Mouse (Mus musculus) neural tube, embryonic 11.5 days (tissue): ENCODE results near the gene Gm11444. TPM values are rescaled to one million over a fixed set of nuclear protein-coding genes. Genes with fewer than 3 reads are reported as not detected.
A peak's percentile ranks its signal among the peaks of the same experiment; 100 is the strongest.

ENCODE experiments used
- ATAC-seq: fragments of 200-750 bp; cut with Nextera tagmentation; 2 replicates; pipeline ENCODE4 v1.8.0; 2017; ENCODE audit warnings: moderate number of reproducible peaks, mild to moderate bottlenecking, moderate TSS enrichment, moderate library complexity; ENCODE audit not compliant: insufficient read depth, low FRiP score, low TSS enrichment
- DNase-seq: peaks from one replicate; pipeline ENCODE4 v3.0.0-alpha.2; 2015; ENCODE audit warnings: low spot score
- H3K27ac ChIP-seq: fragments of 300-500 bp; sonication (generic); 2 replicates; pipeline ENCODE4 v1.5.1; 2014; ENCODE audit warnings: low read depth, mild to moderate bottlenecking, low read length
- H3K27me3 ChIP-seq: fragments of 300-500 bp; sonication (generic); 2 replicates; pipeline ENCODE4 v1.6.1; 2014; ENCODE audit warnings: mild to moderate bottlenecking, low read length, mixed read lengths; ENCODE audit not compliant: control insufficient read depth, insufficient read depth
- H3K36me3 ChIP-seq: fragments of 300-500 bp; sonication (generic); 2 replicates; pipeline ENCODE4 v1.6.1; 2014; ENCODE audit warnings: mild to moderate bottlenecking, low read length, moderate library complexity, mixed read lengths; ENCODE audit not compliant: control insufficient read depth, insufficient read depth
- H3K4me1 ChIP-seq: fragments of 300-500 bp; sonication (generic); 2 replicates; pipeline ENCODE4 v1.6.1; 2014; ENCODE audit warnings: low read length, mixed read lengths; ENCODE audit not compliant: control insufficient read depth, insufficient read depth
- H3K4me2 ChIP-seq: fragments of 300-500 bp; sonication (generic); 2 replicates; pipeline ENCODE4 v1.6.1; 2014; ENCODE audit warnings: low read depth, mild to moderate bottlenecking, moderate library complexity
- H3K4me3 ChIP-seq: fragments of 300-500 bp; sonication (generic); 2 replicates; pipeline ENCODE4 v1.5.1; 2014; ENCODE audit warnings: low read depth, low read length
- H3K9ac ChIP-seq: fragments of 300-500 bp; sonication (generic); 2 replicates; pipeline ENCODE4 v1.6.1; 2014; ENCODE audit warnings: mild to moderate bottlenecking, low read length
- H3K9me3 ChIP-seq: fragments of 300-500 bp; sonication (generic); 2 replicates; pipeline ENCODE4 v1.6.1; 2016; ENCODE audit warnings: low read length; ENCODE audit not compliant: control insufficient read depth
- WGBS: fragments of 180-500 bp; shearing (Covaris S2); extraction: QIAGEN DNeasy Blood & Tissue Kit; methylation state at CpG from one replicate; pipeline ENCODE4 v1.1.7; 2014; 5-methylcytosine and 5-hydroxymethylcytosine counted together
- polyA plus RNA-seq: library from polyadenylated mRNA; unstranded; fragments of >200 nt; fragmentation: Nextera tagmentation; extraction: Ambion mirVana; gene quantifications from 2 replicates; pipeline ENCODE4 v1.2.1, GENCODE M21; 2014

Gm11444 gene
- polyA plus RNA-seq, 1 experiment from 2014 or later: not detected

DNA sequence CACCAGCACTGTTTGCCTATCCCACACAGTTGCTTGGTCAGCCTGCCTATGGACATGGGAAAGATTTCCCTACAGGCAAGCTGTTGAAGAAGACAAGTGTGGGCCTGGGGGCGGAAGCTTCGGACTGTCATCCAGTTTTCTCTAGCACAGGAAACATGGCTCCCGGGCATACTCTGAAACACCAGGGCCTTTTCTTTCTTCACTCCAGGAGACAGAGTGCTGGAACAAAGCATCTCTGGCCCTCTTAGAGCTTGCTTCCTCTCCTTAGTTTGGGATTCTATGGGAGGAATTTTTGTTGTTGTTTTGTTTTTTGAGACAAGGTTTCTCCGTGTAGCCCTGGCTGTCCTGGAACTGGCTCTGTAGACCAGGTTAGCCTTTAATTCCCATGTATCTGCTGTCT lies 34.4 kb upstream of the Gm11444 start:
- H3K9me3 ChIP-seq: no peaks in the 10 kb centered on the region
- DNase-seq (no peak), ATAC-seq (no peak)
- H3K27ac ChIP-seq: no peak overlapping the region
- no peak overlapping the region for H3K4me2 ChIP-seq
- no peak overlapping the region for H3K9ac ChIP-seq
- H3K27me3 ChIP-seq: peaks cover 40% of the 10 kb centered on the region
- no peak overlapping the region for H3K4me3 ChIP-seq
- no peaks in the 10 kb centered on the region; the same call in 1 of the 2 replicates for H3K36me3 ChIP-seq
- 55% methylated on average over 4 of the region's 4 CpGs for WGBS
- H3K4me1 ChIP-seq: no peaks in the 10 kb centered on the region

DNA sequence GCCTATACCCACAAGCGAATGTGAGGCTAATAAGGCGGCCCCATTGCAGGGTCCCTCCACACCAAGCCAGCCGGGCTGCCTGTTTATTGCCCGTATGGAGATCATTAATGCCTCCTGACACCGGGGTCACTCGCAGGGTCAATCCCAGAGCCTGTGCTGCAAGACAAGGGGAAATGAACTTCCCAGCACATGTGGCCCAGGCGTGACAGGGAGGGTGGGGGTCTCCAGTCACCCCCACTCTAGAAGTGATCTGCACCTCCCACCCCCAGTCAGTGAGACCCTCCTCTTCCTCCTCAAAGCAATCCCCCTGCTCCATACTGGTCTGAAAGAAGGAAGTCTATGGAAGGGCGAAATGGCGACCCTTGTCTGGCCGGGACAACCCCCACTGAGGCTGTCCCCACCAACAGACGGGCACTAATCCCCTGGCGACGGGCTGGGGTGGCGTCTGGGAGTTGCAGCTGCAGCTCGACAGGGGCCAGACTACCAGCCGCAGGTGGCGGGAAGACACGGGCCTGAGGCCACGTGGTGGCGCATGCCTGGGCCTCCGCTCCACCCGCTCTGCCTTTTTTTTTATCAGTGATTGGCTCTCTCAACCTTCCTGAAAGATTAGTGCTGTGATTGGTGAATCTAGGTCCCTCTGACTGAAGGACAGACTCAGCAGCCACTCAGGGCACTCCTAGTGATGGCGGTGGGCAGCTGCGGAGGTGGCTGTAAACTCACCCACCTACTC lies 26.1 kb upstream of the Gm11444 start:
- no peaks in the 10 kb centered on the region for H3K27me3 ChIP-seq
- no peak for ATAC-seq

DNA sequence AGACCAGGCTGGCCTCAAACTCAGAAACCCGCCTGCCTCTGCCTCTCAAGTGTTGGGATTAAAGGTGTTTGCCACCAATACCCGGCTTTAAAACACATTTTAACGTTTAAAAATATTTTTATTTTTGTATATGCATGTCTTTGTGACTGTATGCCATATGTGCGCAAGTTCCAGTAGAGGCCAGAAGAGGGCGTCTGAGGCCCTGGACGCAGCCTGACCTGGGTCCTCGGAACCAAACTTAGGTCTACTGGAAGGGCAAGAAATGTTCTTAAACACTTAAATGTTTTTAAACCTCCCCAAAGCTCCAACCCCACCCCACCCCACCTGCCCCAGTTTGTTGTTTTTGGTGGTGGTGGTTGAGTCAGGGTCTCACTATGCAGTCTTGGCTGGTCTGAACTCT lies 14.2 kb upstream of the Gm11444 start:
- no peak overlapping the region for H3K4me2 ChIP-seq
- H3K9ac ChIP-seq: no peak overlapping the region
- H3K36me3 ChIP-seq: no peaks in the 10 kb centered on the region
- ATAC-seq (no peak), DNase-seq (no peak)
- no peak overlapping the region for H3K27ac ChIP-seq
- H3K27me3 ChIP-seq: no peaks in the 10 kb centered on the region
- WGBS: 41% methylated on average over 7 of the region's 7 CpGs
- H3K4me1 ChIP-seq: no peaks in the 10 kb centered on the region
- no peaks in the 10 kb centered on the region for H3K9me3 ChIP-seq
- H3K4me3 ChIP-seq: no peak overlapping the region

More for the DNA sequence above, 26.1 kb upstream of the Gm11444 start:
- no peak overlapping the region for H3K4me3 ChIP-seq
- no peaks in the 10 kb centered on the region for H3K36me3 ChIP-seq
- H3K9ac ChIP-seq: no peak overlapping the region
- no peak overlapping the region for H3K4me2 ChIP-seq
- no peaks in the 10 kb centered on the region for H3K9me3 ChIP-seq
- DNase-seq: peak; percentile 41
- H3K4me1 ChIP-seq: no peaks in the 10 kb centered on the region
- 48% methylated on average over 24 of the region's 24 CpGs for WGBS
- no peak overlapping the region for H3K27ac ChIP-seq

DNA sequence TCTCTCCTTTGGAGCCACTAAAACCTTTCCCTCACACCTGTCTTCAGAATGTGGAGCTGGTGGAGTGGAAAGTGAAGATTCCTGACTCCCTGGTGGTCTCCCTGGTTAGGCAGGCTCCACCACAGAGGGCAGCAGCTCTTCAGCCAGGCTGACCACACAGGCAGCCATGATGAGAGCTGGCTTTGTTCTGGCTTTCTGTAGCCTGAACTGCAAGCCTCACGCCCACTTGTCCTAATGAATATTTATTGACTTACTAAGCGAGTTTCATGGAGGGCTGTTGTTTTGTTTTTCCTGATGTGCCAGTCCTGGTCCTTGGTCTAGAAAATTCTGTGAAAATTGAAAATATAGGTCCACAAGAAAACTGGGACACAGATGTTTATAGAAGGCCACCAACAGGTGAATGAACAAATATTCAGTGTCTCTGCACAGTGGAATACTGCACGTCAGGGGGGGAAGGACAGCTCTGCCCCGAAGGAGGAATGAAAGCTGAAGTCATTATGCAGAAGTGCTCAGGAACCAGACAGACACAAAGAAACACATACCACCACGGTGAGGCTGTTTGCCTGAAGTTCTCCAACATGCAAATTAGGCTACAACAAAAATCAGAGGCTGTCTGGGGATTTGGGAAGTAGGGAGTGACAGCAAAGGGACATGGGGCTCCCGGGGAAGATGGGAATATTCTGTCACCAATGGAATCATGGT lies 8.0 kb upstream of the Gm11444 start:
- DNase-seq (peak; percentile 71), ATAC-seq (peak; percentile 55; the same call in 1 of the 2 replicates)
- Histone ChIP-seq H3K36me3 (no peaks in the 10 kb centered on the region), H3K27ac (no peak overlapping the region), H3K9ac (no peak overlapping the region), H3K4me3 (no peak overlapping the region), H3K9me3 (no peaks in the 10 kb centered on the region), H3K4me1 (peaks cover 4% of the 10 kb centered on the region), H3K27me3 (no peaks in the 10 kb centered on the region), H3K4me2 (0 out of 2 replicates have a peak overlapping the region, but pooled peaks have one; percentile 14)
- WGBS: 21% methylated on average over 6 of the region's 6 CpGs

DNA sequence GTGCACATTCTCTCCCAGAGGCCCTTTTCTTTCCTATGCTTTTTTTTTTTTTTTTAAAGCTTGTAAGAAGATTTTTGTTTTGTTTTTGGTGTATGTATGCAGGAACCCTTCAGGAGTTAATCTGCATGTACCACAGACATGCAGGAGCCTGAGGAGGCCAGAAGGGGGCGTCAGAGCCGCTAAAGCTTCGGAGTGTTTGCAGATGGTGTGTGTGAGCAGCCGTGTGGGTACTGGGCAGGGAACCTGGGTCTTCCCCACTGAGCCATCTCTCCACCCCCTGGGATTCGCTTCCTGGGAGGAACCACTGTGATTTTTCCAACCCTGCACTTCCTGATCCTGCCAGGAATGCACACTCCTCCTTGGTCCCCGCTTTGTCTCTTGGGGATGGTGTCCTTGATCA lies 625 bp upstream of the Gm11444 start:
- no peak overlapping the region for H3K4me2 ChIP-seq
- DNase-seq (peak; percentile 46), ATAC-seq (no peak)
- H3K4me1 ChIP-seq: 0 out of 2 replicates have a peak, but pooled peaks cover 3% of the 10 kb centered on the region
- no peak overlapping the region for H3K27ac ChIP-seq
- H3K27me3 ChIP-seq: peaks cover 4% of the 10 kb centered on the region; the same call in 1 of the 2 replicates
- 41% methylated on average over 6 of the region's 6 CpGs for WGBS
- H3K9ac ChIP-seq: no peak overlapping the region
- no peaks in the 10 kb centered on the region for H3K36me3 ChIP-seq
- H3K4me3 ChIP-seq: no peak overlapping the region
- no peaks in the 10 kb centered on the region for H3K9me3 ChIP-seq

DNA sequence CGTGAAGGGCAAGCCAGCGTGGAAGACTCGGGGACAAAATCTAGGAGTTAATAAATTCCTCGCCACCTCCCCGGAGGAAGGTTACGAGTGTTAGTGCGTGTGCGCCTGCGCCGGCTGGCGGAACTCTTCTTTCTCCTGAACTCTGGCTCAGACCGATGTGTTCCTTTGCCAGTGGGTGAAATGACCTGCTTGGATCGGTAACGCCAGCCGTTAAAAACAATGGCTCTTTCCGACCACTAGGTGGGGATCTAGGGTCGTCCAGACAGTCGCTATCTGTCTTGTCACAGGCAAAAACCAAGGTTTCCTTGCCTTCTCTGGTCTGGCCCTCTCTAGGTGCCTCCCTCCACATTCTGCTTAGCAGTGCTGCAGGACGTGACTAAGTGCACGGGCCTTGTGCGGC lies 1.1 kb downstream of the Gm11444 start:
- Histone ChIP-seq H3K27ac (no peak overlapping the region), H3K4me3 (no peak overlapping the region), H3K4me2 (peak overlapping the region; percentile 46), H3K9me3 (no peaks in the 10 kb centered on the region), H3K27me3 (peaks cover 13% of the 10 kb centered on the region), H3K4me1 (0 out of 2 replicates have a peak, but pooled peaks cover 3% of the 10 kb centered on the region), H3K36me3 (no peaks in the 10 kb centered on the region), H3K9ac (peak overlapping the region; percentile 47)
- ATAC-seq: no peak
- DNase-seq: peak; percentile 79
- WGBS: 3% methylated on average over 21 of the region's 21 CpGs

DNA sequence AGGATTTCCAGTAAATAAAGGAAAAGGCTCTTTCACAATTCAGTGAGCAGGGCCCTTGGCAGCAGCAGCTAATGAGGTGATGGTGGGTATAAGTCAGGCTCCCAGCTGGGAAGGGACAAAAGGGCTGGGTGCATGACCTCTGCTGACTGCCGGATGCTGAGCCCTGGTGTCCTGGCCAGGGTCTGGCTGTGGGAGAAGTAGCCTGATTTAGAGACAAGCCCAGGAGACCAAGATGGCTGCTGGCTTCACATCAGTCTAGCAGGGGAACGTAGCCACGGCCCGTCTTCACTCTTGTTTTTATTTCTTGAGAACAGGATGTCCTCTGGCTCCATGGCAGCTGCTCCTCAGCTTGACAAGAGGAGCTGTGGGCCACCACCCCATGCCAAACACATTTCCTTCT lies 3.6 kb downstream of the Gm11444 start:
- peaks cover 29% of the 10 kb centered on the region for H3K27me3 ChIP-seq
- ATAC-seq: no peak
- WGBS: 45% methylated on average over 4 of the region's 4 CpGs

DNA sequence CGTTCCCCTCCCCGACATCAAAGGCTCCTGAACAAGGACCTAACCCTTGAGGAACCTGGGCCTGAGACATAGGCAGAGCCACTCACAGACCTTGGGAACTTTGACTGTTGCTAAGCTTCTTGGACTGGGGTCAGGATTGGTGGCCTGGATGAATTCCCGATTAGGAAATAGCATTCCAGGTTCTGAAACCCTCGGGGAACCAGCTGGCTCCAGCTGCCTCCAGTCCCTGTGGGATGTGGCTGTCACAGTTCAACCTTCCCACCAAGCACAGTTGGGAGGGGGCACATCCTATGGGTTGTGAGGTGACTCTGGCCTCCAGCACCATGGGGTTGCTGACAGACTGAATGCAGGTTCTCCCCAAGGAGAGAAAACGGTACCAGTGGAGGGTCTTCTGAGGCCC lies 4.2 kb downstream of the Gm11444 start:
- H3K36me3 ChIP-seq: no peaks in the 10 kb centered on the region
- no peak for DNase-seq
- WGBS: 33% methylated on average over 5 of the region's 5 CpGs
- no peaks in the 10 kb centered on the region for H3K9me3 ChIP-seq
- no peak overlapping the region for H3K9ac ChIP-seq
- peaks cover 14% of the 10 kb centered on the region for H3K4me1 ChIP-seq
- peaks cover 34% of the 10 kb centered on the region for H3K27me3 ChIP-seq
- no peak overlapping the region for H3K4me3 ChIP-seq
- no peak overlapping the region for H3K27ac ChIP-seq
- H3K4me2 ChIP-seq: no peak overlapping the region
- ATAC-seq: no peak

More for the DNA sequence above, 3.6 kb downstream of the Gm11444 start:
- no peak overlapping the region for H3K4me2 ChIP-seq
- no peak overlapping the region for H3K9ac ChIP-seq
- no peaks in the 10 kb centered on the region for H3K36me3 ChIP-seq
- H3K4me1 ChIP-seq: peaks cover 14% of the 10 kb centered on the region
- no peak overlapping the region for H3K4me3 ChIP-seq
- no peak for DNase-seq
- no peak overlapping the region for H3K27ac ChIP-seq
- H3K9me3 ChIP-seq: no peaks in the 10 kb centered on the region

DNA sequence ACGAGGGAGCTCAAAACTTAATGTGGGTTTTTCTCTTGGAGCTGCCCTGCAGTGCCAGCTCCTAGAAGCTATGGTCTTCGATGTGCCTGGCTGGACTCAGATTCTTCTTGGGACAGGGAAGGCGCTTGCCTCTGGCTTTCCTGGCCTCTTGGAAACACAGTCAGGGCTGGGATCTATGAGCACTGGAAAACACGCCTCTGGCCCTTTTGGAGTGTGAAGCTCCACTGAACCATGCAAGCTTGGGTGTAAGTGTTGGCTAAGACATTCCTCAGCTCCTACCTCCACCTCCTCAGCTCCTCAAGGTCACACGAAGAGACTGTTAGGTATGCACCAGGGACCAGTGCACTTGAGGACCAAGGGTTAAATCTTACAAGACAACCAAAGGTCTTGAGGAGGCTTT lies 5.2 kb downstream of the Gm11444 start:
- WGBS: 27% methylated on average over 5 of the region's 5 CpGs
- Histone ChIP-seq H3K27ac (no peak overlapping the region), H3K4me1 (peaks cover 14% of the 10 kb centered on the region), H3K4me3 (no peak overlapping the region), H3K9me3 (no peaks in the 10 kb centered on the region), H3K27me3 (peaks cover 44% of the 10 kb centered on the region), H3K4me2 (peak overlapping the region; percentile 88), H3K36me3 (no peaks in the 10 kb centered on the region), H3K9ac (no peak overlapping the region)
- DNase-seq: no peak
- no peak for ATAC-seq
